Mouse (Mus musculus): ENCODE results near the gene Spats2.
A peak's percentile ranks its signal among the peaks of the same experiment; 100 is the strongest.
"Not testable (repeated sequence)": the region's sequence is repeated elsewhere in the genome, so short reads cannot be mapped to it uniquely, and the experiment has no call there.

The Spats2 gene

DNA sequence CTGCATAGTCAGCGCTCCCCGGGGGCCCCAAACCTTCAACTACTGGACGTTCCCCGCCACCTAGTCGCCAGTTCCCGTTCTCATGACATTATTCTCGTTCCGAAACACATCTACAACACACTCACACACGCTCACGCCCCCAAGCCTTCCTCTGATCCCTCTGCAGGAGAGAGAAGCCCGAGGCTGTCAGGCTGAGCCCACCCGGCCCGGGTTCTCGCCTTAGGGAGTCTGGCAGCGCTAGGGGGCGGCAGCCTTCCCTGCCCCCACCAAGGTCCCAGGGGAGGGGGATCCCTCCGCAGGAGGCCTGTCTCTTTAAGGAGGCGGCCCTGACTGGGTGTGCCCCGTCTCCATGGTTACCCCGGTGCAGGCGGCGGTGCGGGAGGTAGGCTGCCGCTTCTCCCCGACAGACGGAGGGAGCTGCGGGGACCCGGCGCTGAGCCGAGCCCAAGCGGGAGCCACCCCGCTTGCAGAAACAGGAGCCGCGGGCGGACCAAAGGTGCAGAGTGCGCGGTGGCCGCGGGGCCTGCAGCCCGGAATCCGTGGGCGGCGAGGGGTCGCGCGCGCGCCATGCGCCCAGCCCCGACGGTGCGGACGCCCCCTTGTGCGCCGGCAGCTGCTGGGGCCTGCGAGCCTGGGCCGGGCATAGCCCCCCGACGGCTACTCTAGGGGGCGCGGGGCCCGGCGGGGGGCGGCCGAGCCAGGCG, 98.6 kb downstream of the Spats2 start, which contains the start of gene Kcnh3:
Kcnh3 (plus strand) TSS at position 654 of the 704 bp plus-strand sequence.
- DNase-seq (ENCODE audit: low read depth, low spot score): peak; percentile 55

DNA sequence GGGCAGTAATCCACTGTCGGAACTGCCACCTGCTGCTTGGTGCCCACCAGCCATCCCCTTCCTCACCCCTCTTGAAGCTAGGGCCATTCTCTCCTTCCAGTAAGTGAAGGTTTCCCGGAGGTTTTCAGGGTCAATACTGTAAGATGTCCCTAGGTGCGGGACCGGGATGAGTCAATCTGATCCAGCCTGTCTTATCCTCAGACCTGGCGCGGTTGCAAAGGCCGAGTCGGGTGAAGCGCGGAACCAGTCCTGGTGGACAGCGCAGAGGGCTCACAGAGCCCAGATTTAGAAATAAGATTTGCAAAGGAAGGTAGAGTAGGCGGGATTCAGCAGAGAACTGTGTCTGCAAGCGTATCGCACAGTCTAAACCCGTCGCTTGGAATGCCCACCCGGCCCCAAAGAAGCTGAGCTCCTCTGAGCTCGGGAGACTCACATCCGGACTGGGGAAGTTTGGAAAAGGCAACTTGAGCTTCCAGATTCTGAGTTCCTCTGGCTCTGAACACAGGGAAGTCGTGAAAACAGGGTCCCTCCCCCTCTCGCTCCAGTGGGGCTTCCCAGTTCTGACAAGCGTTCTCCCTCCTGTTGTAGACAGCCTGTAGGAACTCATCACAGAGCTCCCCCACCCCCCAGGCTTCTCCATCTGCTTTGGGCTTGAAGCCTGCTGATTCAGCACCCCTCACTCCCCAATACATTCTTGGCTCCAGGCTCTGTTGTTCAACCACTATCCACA, 99.5 kb downstream of the Spats2 start:
- peak; percentile 58 for DNase-seq (ENCODE audit: low read depth, low spot score)

DNA sequence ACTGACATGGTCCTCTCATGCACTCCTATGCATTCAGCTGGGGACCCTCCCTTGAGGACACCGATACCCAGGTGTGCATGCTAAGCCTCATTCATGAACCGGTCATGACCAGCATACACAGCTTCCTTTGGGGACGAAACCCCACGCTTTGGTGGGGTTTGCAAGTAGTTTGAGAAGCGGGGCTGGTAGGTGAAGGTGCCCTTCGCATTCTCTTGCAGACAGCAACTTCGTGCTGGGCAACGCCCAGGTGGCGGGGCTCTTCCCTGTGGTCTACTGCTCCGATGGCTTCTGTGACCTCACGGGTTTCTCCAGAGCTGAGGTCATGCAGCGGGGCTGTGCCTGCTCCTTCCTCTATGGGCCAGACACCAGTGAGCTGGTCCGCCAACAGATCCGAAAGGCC, 100.4 kb downstream of the Spats2 start:
- DNase-seq (ENCODE audit: low read depth, low spot score): no peak

GRCm38 (mm10) chr15:99231998-99232397, 106.3 kb downstream of the Spats2 start:
- no peak for DNase-seq (ENCODE audit: low read depth, low spot score)

GRCm38 (mm10) chr15:99233719-99234118, 108.0 kb downstream of the Spats2 start:
- no peak for DNase-seq (ENCODE audit: low read depth, low spot score)

- no peak for DNase-seq (ENCODE audit: low read depth, low spot score)
Measured at GRCm38 (mm10) chr15:99234326-99235010, 108.8 kb downstream of the Spats2 start.

- no peak for DNase-seq (ENCODE audit: low read depth, low spot score)
Measured at GRCm38 (mm10) chr15:99238006-99238405, 112.3 kb downstream of the Spats2 start.

- DNase-seq (ENCODE audit: low read depth, low spot score): no peak
Measured at GRCm38 (mm10) chr15:99240129-99240528, 114.4 kb downstream of the Spats2 start.

- no peak for DNase-seq (ENCODE audit: low read depth, low spot score)
Measured at GRCm38 (mm10) chr15:99241249-99241648, 115.5 kb downstream of the Spats2 start.

- no peak for DNase-seq (ENCODE audit: low read depth, low spot score)
Measured at GRCm38 (mm10) chr15:99242045-99242444, 116.3 kb downstream of the Spats2 start.

DNA sequence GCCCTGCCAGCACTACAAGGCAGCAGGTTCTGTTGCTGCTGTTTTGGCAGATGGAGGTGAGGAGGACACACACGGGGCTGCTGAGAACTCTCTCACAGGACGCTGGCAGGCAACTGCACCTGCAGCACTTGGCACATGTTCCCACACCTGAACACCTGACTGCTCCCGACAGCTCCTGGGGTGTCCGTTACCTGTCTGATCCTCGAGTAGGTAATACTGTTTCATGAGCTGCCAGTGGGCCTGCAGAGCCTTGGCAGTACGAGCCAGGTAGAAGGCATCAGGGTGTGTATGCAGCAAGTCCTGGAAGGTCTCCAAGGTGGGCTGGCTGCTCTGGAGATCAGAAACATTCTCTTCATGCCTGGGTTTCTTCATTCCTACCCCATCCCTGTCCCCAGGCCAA, 121.0 kb downstream of the Spats2 start:
- DNase-seq (ENCODE audit: low read depth, low spot score): not testable (repeated sequence)

DNA sequence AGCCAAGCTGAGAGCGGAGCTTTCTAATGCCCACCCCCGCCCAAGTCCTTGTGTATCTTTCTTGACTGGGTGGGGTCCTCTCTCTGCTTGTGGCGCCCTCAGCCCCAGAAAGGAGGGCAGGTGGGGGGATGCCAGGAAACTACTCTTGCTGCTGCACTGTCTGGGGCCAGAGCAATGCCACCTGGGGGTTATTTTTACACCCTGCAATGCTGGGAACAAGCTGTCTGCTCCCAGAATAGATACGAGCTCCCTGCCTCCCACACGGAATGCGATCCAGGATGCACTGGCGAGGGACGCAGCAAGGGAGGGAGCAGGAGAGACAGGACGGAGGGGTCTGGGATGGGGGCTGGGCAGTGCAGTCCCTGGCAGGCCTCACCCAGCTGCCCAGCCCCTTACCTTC, 123.3 kb downstream of the Spats2 start:
- DNase-seq (ENCODE audit: low read depth, low spot score): peak; percentile 90

- DNase-seq (ENCODE audit: low read depth, low spot score): no peak
Measured at GRCm38 (mm10) chr15:99249938-99250337, 124.2 kb downstream of the Spats2 start.

GRCm38 (mm10) chr15:99251111-99251510, 125.4 kb downstream of the Spats2 start:
- DNase-seq (ENCODE audit: low read depth, low spot score): not testable (repeated sequence)

DNA sequence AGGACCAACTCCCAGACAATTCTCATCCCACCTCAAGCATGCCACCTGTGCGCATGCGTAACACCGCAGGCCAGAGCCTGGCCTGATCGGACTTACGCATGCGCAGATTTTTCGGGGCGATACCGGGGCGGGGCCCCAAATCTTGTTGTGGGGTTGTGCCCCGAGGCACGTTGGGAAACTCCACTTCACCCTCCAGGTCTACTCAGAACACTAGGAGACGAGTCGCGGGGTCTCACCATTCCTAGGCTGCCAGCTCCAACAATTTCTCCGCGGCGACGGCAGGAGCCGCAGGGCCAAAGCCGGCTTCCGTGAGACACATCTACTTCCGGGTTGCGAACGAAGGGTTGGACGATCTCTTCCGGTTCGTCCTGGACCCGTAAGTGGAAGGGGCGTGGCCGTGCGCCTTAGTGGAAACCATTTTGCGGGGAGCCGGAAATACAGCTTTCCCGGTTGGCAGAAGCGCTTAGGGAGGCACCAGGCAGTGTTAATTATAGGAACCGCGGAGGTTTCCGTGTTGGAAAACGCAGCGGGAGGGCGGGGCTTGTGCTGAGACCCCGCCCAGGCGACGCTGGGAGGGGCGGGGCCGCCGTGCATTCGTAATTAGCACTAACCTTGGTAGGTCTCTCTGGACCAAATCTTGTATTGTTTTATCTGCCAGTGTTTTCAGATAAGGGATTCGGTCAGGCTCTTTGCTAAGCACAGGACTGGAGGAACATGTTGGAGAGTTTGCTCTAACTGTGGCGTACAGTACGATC, 126.1 kb downstream of the Spats2 start, which contains the start of gene Mcrs1:
Mcrs1 (minus strand) TSS at position 336 of the 755 bp plus-strand sequence.
- peak; percentile 99 for DNase-seq (ENCODE audit: low read depth, low spot score)

- no peak for DNase-seq (ENCODE audit: low read depth, low spot score)
Measured at GRCm38 (mm10) chr15:99252381-99253174, 126.9 kb downstream of the Spats2 start.

DNA sequence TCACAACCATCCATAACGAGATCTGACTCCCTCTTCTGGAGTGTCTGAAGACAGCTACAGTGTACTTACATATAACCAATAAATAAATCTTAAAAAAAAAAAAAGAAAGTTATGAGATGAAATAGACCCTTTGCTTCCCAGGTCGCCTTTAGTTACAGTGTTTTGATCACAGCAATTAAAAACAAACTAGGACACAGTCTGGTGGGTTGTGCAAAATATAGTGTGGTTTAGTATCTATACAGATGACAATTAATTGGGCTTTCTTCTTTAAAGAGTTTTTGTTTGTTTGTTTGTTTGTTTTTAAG, 127.4 kb downstream of the Spats2 start:
- not testable (repeated sequence) for DNase-seq (ENCODE audit: low read depth, low spot score)

- no peak for DNase-seq (ENCODE audit: low read depth, low spot score)
Measured at GRCm38 (mm10) chr15:99253772-99254171, 128.1 kb downstream of the Spats2 start.

DNA sequence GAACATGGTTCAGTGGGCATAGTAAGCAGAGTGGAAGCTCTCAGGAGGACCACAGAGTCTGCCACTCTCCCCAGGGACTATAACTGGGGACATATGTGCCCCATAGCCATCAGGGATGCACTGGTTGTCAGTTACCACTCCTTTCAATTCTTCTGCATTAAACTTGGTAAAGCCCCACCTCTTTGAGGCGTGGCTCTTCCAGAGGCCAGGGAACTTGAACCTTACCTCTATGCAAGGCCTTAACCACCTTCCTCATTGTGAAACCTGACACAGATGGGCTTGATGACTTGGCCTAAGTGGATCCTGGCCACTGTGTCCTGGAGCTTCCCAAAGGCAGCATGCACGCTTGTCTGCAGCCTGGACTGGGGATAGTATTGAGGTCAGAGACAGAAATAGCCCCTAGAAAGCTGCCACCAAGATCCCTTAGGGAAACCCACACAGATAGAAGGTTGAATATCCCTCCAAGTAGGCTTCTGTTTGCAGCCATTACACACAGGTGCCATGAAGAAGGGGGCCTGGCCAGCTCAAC, 128.8 kb downstream of the Spats2 start:
- DNase-seq (ENCODE audit: low read depth, low spot score): no peak

GRCm38 (mm10) chr15:99255241-99255749, 129.6 kb downstream of the Spats2 start:
- DNase-seq (ENCODE audit: low read depth, low spot score): no peak

Data from telencephalon, adult 2 months (tissue).